Mouse (Mus musculus): ENCODE data around the gene Loxl1.

DNA sequence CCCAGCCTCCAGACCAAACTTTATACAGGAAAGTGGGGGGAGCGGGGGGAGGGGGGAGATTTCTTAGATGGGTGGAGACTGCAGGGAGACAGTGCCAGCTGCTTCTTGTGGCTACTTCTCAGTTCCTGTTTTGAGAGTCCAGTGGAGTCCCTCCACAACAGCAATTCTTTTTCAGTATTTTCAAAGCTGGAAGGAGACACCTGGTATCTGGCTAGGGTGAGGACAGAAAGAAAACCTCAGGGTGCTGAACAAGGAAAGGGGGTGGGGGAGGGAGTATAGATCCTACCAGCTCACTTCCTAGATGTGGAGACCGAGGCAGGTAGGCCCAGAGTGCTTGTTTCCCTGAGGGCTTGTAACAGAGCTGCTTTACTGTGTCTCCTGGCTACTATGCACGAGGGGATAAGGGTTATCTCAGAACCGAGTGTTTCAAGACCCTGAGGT is 46.4 kb downstream of the Loxl1 start:
- no peak for TF ChIP-seq CTCF (IDR thresholded peaks at IDR 0.05; ENCODE audit: borderline replicate concordance, insufficient read depth, low read depth, low read length)
- TF ChIP-seq POLR2A (IDR thresholded peaks at IDR 0.05; ENCODE audit: borderline replicate concordance, insufficient read depth, low read length) = no peak
